Mouse (Mus musculus) gastrocnemius, postnatal 36 days (tissue): ENCODE measurements around the gene Krt222. TPM values are rescaled to one million over a fixed set of nuclear protein-coding genes. Genes with fewer than 3 reads are reported as not detected.

Experiments
- DNase-seq, 2 experiments: peaks; one replicate each; pipeline ENCODE4 v3.0.0; 2022
- intact Hi-C: fragments of 180-260 bp; cut with DNase I; formaldehyde crosslinking; loops from one replicate; pipeline ENCODE4 v1.15.1; 2025
- total RNA-seq, 2 experiments: library from RNA; stranded (reverse); gene quantifications; 2 replicates each; pipeline ENCODE4 v1.2.3; 2021

Gene Krt222
- total RNA-seq, 2 experiments from 2014 or later = 3.8 to 7.2 TPM

GRCm38 (mm10) chr11:99243200-99243819, 575 bp downstream of the Krt222 start:
- DNase-seq = no peak
- intact Hi-C loops = no loop called here

- no peak for DNase-seq
- intact Hi-C loops = no loop called here
Observed at GRCm38 (mm10) chr11:99242056-99242455, 1.8 kb downstream of the Krt222 start.

GRCm38 (mm10) chr11:99238468-99238867, 5.4 kb downstream of the Krt222 start:
- DNase-seq = no peak
- intact Hi-C loops = no loop called here

- DNase-seq = no peak
- intact Hi-C loops = no loop called here
Observed at GRCm38 (mm10) chr11:99231049-99231816, 12.7 kb downstream of the Krt222 start.

- peak; percentile 60 to 82 for DNase-seq
- intact Hi-C loops = no loop called here
Observed at GRCm38 (mm10) chr11:99230261-99231048, 13.4 kb downstream of the Krt222 start, which contains the start of gene Smarce1. TSS of gene Smarce1 (minus strand) at chr11:99231017.

GRCm38 (mm10) chr11:99229641-99230260, 14.1 kb downstream of the Krt222 start:
- DNase-seq = peak in 1 of 2 experiments; percentile 5
- intact Hi-C loops = no loop called here

GRCm38 (mm10) chr11:99226298-99226697, 17.6 kb downstream of the Krt222 start:
- intact Hi-C loops = no loop called here

GRCm38 (mm10) chr11:99223310-99223709, 20.6 kb downstream of the Krt222 start:
- intact Hi-C loops = no loop called here
- no peak for DNase-seq

More at GRCm38 (mm10) chr11:99226298-99226697, 17.6 kb downstream of the Krt222 start:
- no peak for DNase-seq

- intact Hi-C loops = no loop called here
- DNase-seq = peak in 1 of 2 experiments; percentile 10
Observed at GRCm38 (mm10) chr11:99221811-99222210, 22.1 kb downstream of the Krt222 start.

GRCm38 (mm10) chr11:99217248-99217986, 26.5 kb downstream of the Krt222 start:
- intact Hi-C loops = no loop called here
- no peak for DNase-seq

GRCm38 (mm10) chr11:99216181-99216580, 27.7 kb downstream of the Krt222 start:
- DNase-seq = no peak
- intact Hi-C loops = no loop called here

GRCm38 (mm10) chr11:99212693-99213092, 31.2 kb downstream of the Krt222 start:
- DNase-seq = no peak
- intact Hi-C loops = no loop called here

GRCm38 (mm10) chr11:99211964-99212363, 31.9 kb downstream of the Krt222 start:
- intact Hi-C loops = no loop called here
- no peak for DNase-seq

GRCm38 (mm10) chr11:99208105-99208669, 35.7 kb downstream of the Krt222 start:
- intact Hi-C loops = loop anchor here (2.0 to 5.0 kb wide), 2 partner anchors 37 to 84 kb away; partner anchors contain the start of gene Krt222
- no peak for DNase-seq

- intact Hi-C loops = loop anchor here (5.0 kb wide), 1 partner anchor 85 kb away; no protein-coding TSS in a partner anchor
- no peak for DNase-seq
Observed at GRCm38 (mm10) chr11:99207449-99207848, 36.4 kb downstream of the Krt222 start.

GRCm38 (mm10) chr11:99206954-99207353, 36.9 kb downstream of the Krt222 start:
- intact Hi-C loops = loop anchor here (5.0 kb wide), 1 partner anchor 85 kb away; no protein-coding TSS in a partner anchor

GRCm38 (mm10) chr11:99189154-99189582, 54.7 kb downstream of the Krt222 start:
- intact Hi-C loops = loop anchor here (5.0 kb wide), 2 partner anchors 103 to 118 kb away; no protein-coding TSS in a partner anchor
- peak in 1 of 2 experiments; percentile 26 for DNase-seq

More at GRCm38 (mm10) chr11:99206954-99207353, 36.9 kb downstream of the Krt222 start:
- no peak for DNase-seq

GRCm38 (mm10) chr11:99187348-99187747, 56.5 kb downstream of the Krt222 start:
- no peak for DNase-seq
- intact Hi-C loops = loop anchor here (5.0 kb wide), 2 partner anchors 105 to 120 kb away; no protein-coding TSS in a partner anchor

- intact Hi-C loops = loop anchor here (5.0 kb wide), 2 partner anchors 105 to 120 kb away; no protein-coding TSS in a partner anchor
Observed at GRCm38 (mm10) chr11:99186836-99187235, 57.0 kb downstream of the Krt222 start.

More at GRCm38 (mm10) chr11:99186836-99187235, 57.0 kb downstream of the Krt222 start:
- no peak for DNase-seq
